Mouse (Mus musculus) embryonic facial prominence, embryonic 10.5 days (tissue): ENCODE data around the gene Prss54. TPM values are rescaled to one million over a fixed set of nuclear protein-coding genes. Genes with fewer than 3 reads are reported as not detected.

Experiments
- DNase-seq: peaks from one replicate; pipeline ENCODE4 v3.0.0-alpha.2; 2017; ENCODE audit warnings: low spot score
- H3K27ac ChIP-seq: fragments of 300-500 bp; sonication (generic); replicated peaks from 2 replicates; pipeline ENCODE4 v1.5.1; 2016; ENCODE audit warnings: mild to moderate bottlenecking
- H3K27me3 ChIP-seq: fragments of 300-500 bp; sonication (generic); replicated peaks from 2 replicates; pipeline ENCODE4 v1.6.1; 2016; ENCODE audit warnings: low read depth, mild to moderate bottlenecking; ENCODE audit not compliant: poor library complexity, severe bottlenecking
- H3K36me3 ChIP-seq: fragments of 300-500 bp; sonication (generic); replicated peaks from 2 replicates; pipeline ENCODE4 v1.6.1; 2016; ENCODE audit warnings: mild to moderate bottlenecking, moderate library complexity
- H3K4me1 ChIP-seq: fragments of 300-500 bp; sonication (generic); 2 replicates; pipeline ENCODE4 v1.6.1; 2016
- H3K4me3 ChIP-seq: fragments of 300-500 bp; sonication (generic); 2 replicates; pipeline ENCODE4 v1.5.1; 2016; ENCODE audit warnings: mild to moderate bottlenecking, moderate library complexity
- H3K9me3 ChIP-seq: fragments of 300-500 bp; sonication (generic); 2 replicates; pipeline ENCODE4 v1.6.1; 2016; ENCODE audit warnings: mild to moderate bottlenecking
- WGBS: fragments of 180-500 bp; shearing (Covaris S2); methylation state at CpG from one replicate; pipeline ENCODE4 v1.1.7; 2016; 5-methylcytosine and 5-hydroxymethylcytosine counted together
- polyA plus RNA-seq: library from polyadenylated mRNA; unstranded; fragments of >200 nt; fragmentation: Nextera tagmentation; extraction: Ambion mirVana; gene quantifications from 2 replicates; pipeline ENCODE4 v1.2.1, GENCODE M21; 2016

Gene Prss54
- polyA plus RNA-seq, 1 experiment from 2014 or later = not detected

GRCm38 (mm10) chr8:95512257-95512656, 63.9 kb downstream of the Prss54 start:
- WGBS = 82% methylated on average over 4 of the region's 4 CpGs
- no peak for DNase-seq
- Histone ChIP-seq H3K27ac (no peak overlapping the region), H3K4me1 (no peaks in the 10 kb centered on the region), H3K36me3 (no peaks in the 10 kb centered on the region), H3K27me3 (no peaks in the 10 kb centered on the region), H3K4me3 (no peak overlapping the region), H3K9me3 (no peaks in the 10 kb centered on the region)

Other genes starting within 250 kb of the Prss54 start
- gene Zfp319, start 244.4 kb downstream of the Prss54 start, polyA plus RNA-seq = 11.5 and 12.4 TPM in 2 replicates
- gene Usb1, start 244.1 kb downstream of the Prss54 start, polyA plus RNA-seq = 42.2 and 47.0 TPM in 2 replicates
- gene Mmp15, start 224.1 kb downstream of the Prss54 start, polyA plus RNA-seq = 11.3 and 12.5 TPM in 2 replicates
- gene Cfap20, start 141.5 kb downstream of the Prss54 start, polyA plus RNA-seq = 141 and 148 TPM in 2 replicates
- gene Csnk2a2, start 86.3 kb downstream of the Prss54 start, polyA plus RNA-seq = 12.6 and 15.2 TPM in 2 replicates
- gene Ccdc113, start 42.3 kb downstream of the Prss54 start, polyA plus RNA-seq = 0.11 and 0.30 TPM in 2 replicates
- 31.8 and 32.2 TPM in 2 replicates for gene Gins3, start 57.1 kb upstream of the Prss54 start, polyA plus RNA-seq
- gene Ndrg4, start 100.6 kb upstream of the Prss54 start, polyA plus RNA-seq = 18.5 and 20.6 TPM in 2 replicates
- 19.9 and 21.0 TPM in 2 replicates for gene Setd6, start 139.5 kb upstream of the Prss54 start, polyA plus RNA-seq
- gene Cnot1, start 231.1 kb upstream of the Prss54 start, polyA plus RNA-seq = 112 and 114 TPM in 2 replicates
- 381 and 383 TPM in 2 replicates for gene Sap18b, start 249.0 kb upstream of the Prss54 start, polyA plus RNA-seq